Mouse (Mus musculus) C2C12 (cell line): ENCODE measurements around the gene Pou6f1. TPM values are rescaled to one million over a fixed set of nuclear protein-coding genes. Genes with fewer than 3 reads are reported as not detected.

Source experiments
- H3K27me3 ChIP-seq: one replicate; pipeline ENCODE4 v1.6.1; 2011; ENCODE audit not compliant: control insufficient read depth, insufficient read depth, insufficient read length
- H3K36me3 ChIP-seq: one replicate; pipeline ENCODE4 v1.6.1; 2011; ENCODE audit not compliant: control insufficient read depth, insufficient read depth
- H3K4me3 ChIP-seq: one replicate; pipeline ENCODE4 v1.5.1; 2011; ENCODE audit warnings: mild to moderate bottlenecking, control low read depth; ENCODE audit not compliant: poor library complexity, insufficient read depth, severe bottlenecking
- H3K79me2 ChIP-seq: one replicate; pipeline ENCODE4 v1.6.1; 2011; ENCODE audit not compliant: control insufficient read depth, insufficient read depth
- H3K79me3 ChIP-seq: one replicate; pipeline ENCODE4 v1.6.1; 2011; ENCODE audit warnings: low read depth, control low read depth
- H3ac ChIP-seq: one replicate; pipeline ENCODE3; 2011; ENCODE audit warnings: low read depth; ENCODE audit not compliant: control insufficient read depth, insufficient read length
- CEBPB ChIP-seq: IDR thresholded peaks from one replicate; pipeline ENCODE4 v1.6.1; 2011; ENCODE audit warnings: low read depth, mild to moderate bottlenecking, control low read depth, moderate library complexity
- CTCF ChIP-seq: IDR thresholded peaks from one replicate; pipeline ENCODE4 v1.5.1; 2011; ENCODE audit not compliant: control insufficient read depth, insufficient read depth, insufficient read length
- FOSL1 ChIP-seq: IDR thresholded peaks from one replicate; pipeline ENCODE4 v1.8.0; 2011; ENCODE audit warnings: mild to moderate bottlenecking, low read length; ENCODE audit not compliant: poor library complexity, insufficient read depth, severe bottlenecking
- MAX ChIP-seq: IDR thresholded peaks from one replicate; pipeline ENCODE4 v1.6.1; 2011; ENCODE audit warnings: mild to moderate bottlenecking, control low read depth
- MYOD1 ChIP-seq: IDR thresholded peaks from one replicate; pipeline ENCODE4 v1.6.1; 2011; ENCODE audit warnings: low read depth; ENCODE audit not compliant: control insufficient read depth, insufficient read length
- MYOG ChIP-seq: IDR thresholded peaks from one replicate; pipeline ENCODE4 v1.6.1; 2011; ENCODE audit not compliant: control insufficient read depth, insufficient read length; ENCODE audit errors: extremely low read depth
- USF1 ChIP-seq: IDR thresholded peaks from one replicate; pipeline ENCODE4 v1.6.1; 2011; ENCODE audit warnings: low read depth, mild to moderate bottlenecking, control low read depth, moderate library complexity
- polyA plus RNA-seq: library from polyadenylated mRNA; unstranded; fragments of >200 nt; fragmentation: generic; extraction: Trizol; gene quantifications from one replicate; pipeline ENCODE4 v1.2.1, GENCODE M21; 2012; ENCODE audit warnings: missing spikeins

Pou6f1 gene
- polyA plus RNA-seq, 1 experiment = 5.5 TPM

GRCm38 (mm10) chr15:100569239-100569638 lies 30.5 kb downstream of the Pou6f1 start:
- H3K79me2 ChIP-seq = no peaks in the 10 kb centered on the region
- H3K36me3 ChIP-seq = no peaks in the 10 kb centered on the region
- no peak overlapping the region for H3ac ChIP-seq
- TF ChIP-seq MYOD1 (no peak), CEBPB (no peak), CTCF (no peak), USF1 (no peak), MAX (no peak), FOSL1 (no peak)
- H3K4me3 ChIP-seq = no peak overlapping the region
- H3K27me3 ChIP-seq = peaks cover 8% of the 10 kb centered on the region
- H3K79me3 ChIP-seq = no peaks in the 10 kb centered on the region

GRCm38 (mm10) chr15:100566531-100566930 lies 33.3 kb downstream of the Pou6f1 start:
- TF ChIP-seq USF1 = no peak
- no peak for TF ChIP-seq MYOD1
- TF ChIP-seq MYOG = no peak
- no peak for TF ChIP-seq FOSL1
- H3K79me2 ChIP-seq = no peaks in the 10 kb centered on the region
- H3K79me3 ChIP-seq = no peaks in the 10 kb centered on the region
- H3K27me3 ChIP-seq = peaks cover 8% of the 10 kb centered on the region
- no peak overlapping the region for H3ac ChIP-seq
- H3K36me3 ChIP-seq = no peaks in the 10 kb centered on the region
- H3K4me3 ChIP-seq = no peak overlapping the region

- Histone ChIP-seq H3K27me3 (no peaks in the 10 kb centered on the region), H3K4me3 (no peak overlapping the region), H3K36me3 (no peaks in the 10 kb centered on the region), H3ac (no peak overlapping the region), H3K79me2 (no peaks in the 10 kb centered on the region), H3K79me3 (no peaks in the 10 kb centered on the region)
- no peak for TF ChIP-seq MYOG
- no peak for TF ChIP-seq USF1
- no peak for TF ChIP-seq FOSL1
- TF ChIP-seq CEBPB = no peak
- no peak for TF ChIP-seq CTCF
- no peak for TF ChIP-seq MAX
- TF ChIP-seq MYOD1 = no peak
These were observed 41.9 kb downstream of the Pou6f1 start for GRCm38 (mm10) chr15:100557705-100558433.

- Histone ChIP-seq H3K36me3 (no peaks in the 10 kb centered on the region), H3K79me3 (no peaks in the 10 kb centered on the region), H3K4me3 (no peak overlapping the region), H3K79me2 (peaks cover under 1% of the 10 kb centered on the region), H3K27me3 (no peaks in the 10 kb centered on the region), H3ac (no peak overlapping the region)
- no peak for TF ChIP-seq MYOG
- TF ChIP-seq CEBPB = no peak
- TF ChIP-seq FOSL1 = no peak
- TF ChIP-seq USF1 = no peak
- no peak for TF ChIP-seq MAX
- TF ChIP-seq CTCF = no peak
- TF ChIP-seq MYOD1 = no peak
These were observed 43.4 kb downstream of the Pou6f1 start for GRCm38 (mm10) chr15:100556378-100556777.

- Histone ChIP-seq H3K36me3 (no peaks in the 10 kb centered on the region), H3K4me3 (no peak overlapping the region), H3ac (no peak overlapping the region), H3K27me3 (no peaks in the 10 kb centered on the region), H3K79me2 (peaks cover 5% of the 10 kb centered on the region), H3K79me3 (peaks cover under 1% of the 10 kb centered on the region)
- TF ChIP-seq MYOG (no peak), CEBPB (no peak), MYOD1 (no peak), USF1 (no peak)
These were observed 43.8 kb downstream of the Pou6f1 start for GRCm38 (mm10) chr15:100555965-100556364.
